Mouse (Mus musculus): ENCODE measurements around the gene C2. TPM values are rescaled to one million over a fixed set of nuclear protein-coding genes. Genes with fewer than 3 reads are reported as not detected.

The C2 gene
- polyA plus RNA-seq, 1 experiment: 62.9 TPM

DNA sequence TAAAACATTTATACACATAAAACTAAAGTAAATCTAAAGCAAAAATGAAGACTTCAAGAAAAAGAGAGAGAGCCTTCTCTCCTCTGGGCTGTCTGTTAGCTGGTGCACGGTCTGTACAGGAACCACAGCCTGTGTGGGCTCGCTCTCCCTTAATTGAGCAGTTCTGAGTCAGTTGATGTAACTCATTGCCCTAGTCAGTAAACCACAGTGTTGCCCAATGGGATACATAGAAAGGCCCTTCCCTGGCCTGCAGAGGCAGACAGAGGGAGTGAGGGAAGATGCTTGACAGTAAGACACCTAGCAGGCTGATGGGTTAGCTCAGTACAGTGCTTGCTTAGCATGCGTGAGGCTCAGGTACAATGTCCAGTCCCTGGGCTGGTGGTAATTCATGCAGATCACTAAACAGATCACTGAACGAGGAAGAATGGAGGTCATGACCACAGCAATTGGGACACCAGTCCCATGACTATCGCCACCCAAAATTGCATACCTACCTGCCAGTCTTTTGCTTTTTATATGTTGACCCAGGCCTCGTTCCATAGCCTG is 40.0 kb upstream of the C2 start:
- Histone ChIP-seq H3K27me3 (replicated peaks; ENCODE audit: control insufficient read depth, insufficient read depth, low read length) (no peaks in the 10 kb centered on the region), H3K4me3 (ENCODE audit: insufficient read depth, low read depth, low read length) (no peak overlapping the region), H3K36me3 (ENCODE audit: control insufficient read depth, insufficient read depth, low read length) (peaks cover 5% of the 10 kb centered on the region; the same call in 1 of the 2 replicates), H3K27ac (ENCODE audit: insufficient read depth, low read depth, low read length) (peak overlapping the region; percentile 70), H3K4me1 (ENCODE audit: control insufficient read depth, insufficient read depth, low read length) (peaks cover 11% of the 10 kb centered on the region; the same call in 1 of the 2 replicates)
- DNase-seq: peak; percentile 91
- 50% methylated on average over 6 of the region's 6 CpGs for WGBS
- no peak for TF ChIP-seq CTCF (conservative IDR thresholded peaks at IDR 0.05; ENCODE audit: insufficient read depth, insufficient read length, low read depth, low read length)
- TF ChIP-seq POLR2A (IDR thresholded peaks at IDR 0.05; ENCODE audit: low read depth, low read length): no peak

DNA sequence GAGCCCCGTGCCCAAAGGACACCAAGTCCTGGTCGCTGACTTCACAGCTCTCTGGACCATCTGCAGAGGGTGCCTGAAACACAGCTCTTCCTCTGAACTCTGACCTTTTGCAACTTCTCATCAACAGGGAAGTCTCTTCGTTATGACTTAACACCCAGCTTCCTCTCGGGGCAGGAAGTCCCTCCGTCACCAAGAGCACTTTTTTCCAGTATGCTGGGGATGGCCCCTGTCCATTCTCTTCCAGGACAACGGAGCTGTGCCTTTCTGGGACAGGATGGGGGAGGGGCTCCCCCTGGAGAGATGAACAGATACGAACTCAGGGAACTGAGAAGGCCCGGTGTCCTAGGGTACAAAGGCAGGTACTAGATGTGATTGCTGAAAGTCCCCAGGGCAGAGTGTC is 36.8 kb upstream of the C2 start:
- H3K27me3 ChIP-seq (replicated peaks; ENCODE audit: control insufficient read depth, insufficient read depth, low read length): no peaks in the 10 kb centered on the region
- peaks cover 5% of the 10 kb centered on the region; the same call in 1 of the 2 replicates for H3K4me1 ChIP-seq (ENCODE audit: control insufficient read depth, insufficient read depth, low read length)
- 24% methylated on average over 8 of the region's 8 CpGs for WGBS
- DNase-seq: peak; percentile 58
- H3K4me3 ChIP-seq (ENCODE audit: insufficient read depth, low read depth, low read length): peak overlapping the region; percentile 45
- TF ChIP-seq POLR2A (IDR thresholded peaks at IDR 0.05; ENCODE audit: low read depth, low read length): no peak
- H3K27ac ChIP-seq (ENCODE audit: insufficient read depth, low read depth, low read length): peak overlapping the region; percentile 53
- peaks cover 6% of the 10 kb centered on the region; the same call in 1 of the 2 replicates for H3K36me3 ChIP-seq (ENCODE audit: control insufficient read depth, insufficient read depth, low read length)

DNA sequence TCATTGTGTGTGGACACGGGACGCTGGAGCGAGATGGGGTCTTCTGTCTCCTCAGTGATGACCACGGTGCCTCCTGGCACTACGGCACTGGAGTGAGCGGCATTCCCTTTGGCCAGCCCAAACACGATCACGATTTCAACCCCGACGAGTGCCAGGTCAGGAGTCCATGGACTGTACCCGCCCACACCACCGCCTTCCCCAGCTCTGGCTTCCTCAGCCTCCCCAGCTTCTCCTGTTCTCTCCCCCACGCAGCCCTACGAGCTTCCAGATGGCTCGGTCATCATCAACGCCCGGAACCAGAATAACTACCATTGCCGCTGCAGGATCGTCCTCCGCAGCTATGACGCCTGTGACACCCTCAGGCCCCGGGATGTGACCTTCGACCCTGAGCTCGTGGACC is 36.0 kb upstream of the C2 start:
- Histone ChIP-seq H3K4me3 (ENCODE audit: insufficient read depth, low read depth, low read length) (peak overlapping the region; percentile 45), H3K36me3 (ENCODE audit: control insufficient read depth, insufficient read depth, low read length) (peaks cover 6% of the 10 kb centered on the region; the same call in 1 of the 2 replicates), H3K4me1 (ENCODE audit: control insufficient read depth, insufficient read depth, low read length) (peaks cover 5% of the 10 kb centered on the region; the same call in 1 of the 2 replicates), H3K27ac (ENCODE audit: insufficient read depth, low read depth, low read length) (peak overlapping the region; percentile 53), H3K27me3 (replicated peaks; ENCODE audit: control insufficient read depth, insufficient read depth, low read length) (no peaks in the 10 kb centered on the region)
- no peak for TF ChIP-seq CTCF (conservative IDR thresholded peaks at IDR 0.05; ENCODE audit: insufficient read depth, insufficient read length, low read depth, low read length)
- no peak for TF ChIP-seq POLR2A (IDR thresholded peaks at IDR 0.05; ENCODE audit: low read depth, low read length)
- 39% methylated on average over 24 of the region's 24 CpGs for WGBS
- peak; percentile 83 for DNase-seq

GRCm38 (mm10) chr17:34932287-34932686 is 34.2 kb upstream of the C2 start:
- Histone ChIP-seq H3K27ac (ENCODE audit: insufficient read depth, low read depth, low read length) (peak overlapping the region; percentile 78), H3K27me3 (replicated peaks; ENCODE audit: control insufficient read depth, insufficient read depth, low read length) (no peaks in the 10 kb centered on the region), H3K36me3 (ENCODE audit: control insufficient read depth, insufficient read depth, low read length) (peaks cover 6% of the 10 kb centered on the region; the same call in 1 of the 2 replicates), H3K4me1 (ENCODE audit: control insufficient read depth, insufficient read depth, low read length) (no peaks in the 10 kb centered on the region; the same call in 1 of the 2 replicates), H3K4me3 (ENCODE audit: insufficient read depth, low read depth, low read length) (peak overlapping the region; percentile 67)
- 53% methylated on average over 8 of the region's 8 CpGs for WGBS
- TF ChIP-seq POLR2A (IDR thresholded peaks at IDR 0.05; ENCODE audit: low read depth, low read length): no peak
- DNase-seq: no peak

GRCm38 (mm10) chr17:34931735-34932098 is 33.7 kb upstream of the C2 start:
- peak; percentile 56 for DNase-seq
- WGBS: 11% methylated on average over 14 of the region's 14 CpGs
- Histone ChIP-seq H3K27ac (ENCODE audit: insufficient read depth, low read depth, low read length) (peak overlapping the region; percentile 78), H3K27me3 (replicated peaks; ENCODE audit: control insufficient read depth, insufficient read depth, low read length) (no peaks in the 10 kb centered on the region), H3K36me3 (ENCODE audit: control insufficient read depth, insufficient read depth, low read length) (peaks cover 6% of the 10 kb centered on the region; the same call in 1 of the 2 replicates), H3K4me3 (ENCODE audit: insufficient read depth, low read depth, low read length) (peak overlapping the region; percentile 67), H3K4me1 (ENCODE audit: control insufficient read depth, insufficient read depth, low read length) (no peaks in the 10 kb centered on the region; the same call in 1 of the 2 replicates)
- TF ChIP-seq CTCF (conservative IDR thresholded peaks at IDR 0.05; ENCODE audit: insufficient read depth, insufficient read length, low read depth, low read length) (no peak), POLR2A (IDR thresholded peaks at IDR 0.05; ENCODE audit: low read depth, low read length) (no peak)

DNA sequence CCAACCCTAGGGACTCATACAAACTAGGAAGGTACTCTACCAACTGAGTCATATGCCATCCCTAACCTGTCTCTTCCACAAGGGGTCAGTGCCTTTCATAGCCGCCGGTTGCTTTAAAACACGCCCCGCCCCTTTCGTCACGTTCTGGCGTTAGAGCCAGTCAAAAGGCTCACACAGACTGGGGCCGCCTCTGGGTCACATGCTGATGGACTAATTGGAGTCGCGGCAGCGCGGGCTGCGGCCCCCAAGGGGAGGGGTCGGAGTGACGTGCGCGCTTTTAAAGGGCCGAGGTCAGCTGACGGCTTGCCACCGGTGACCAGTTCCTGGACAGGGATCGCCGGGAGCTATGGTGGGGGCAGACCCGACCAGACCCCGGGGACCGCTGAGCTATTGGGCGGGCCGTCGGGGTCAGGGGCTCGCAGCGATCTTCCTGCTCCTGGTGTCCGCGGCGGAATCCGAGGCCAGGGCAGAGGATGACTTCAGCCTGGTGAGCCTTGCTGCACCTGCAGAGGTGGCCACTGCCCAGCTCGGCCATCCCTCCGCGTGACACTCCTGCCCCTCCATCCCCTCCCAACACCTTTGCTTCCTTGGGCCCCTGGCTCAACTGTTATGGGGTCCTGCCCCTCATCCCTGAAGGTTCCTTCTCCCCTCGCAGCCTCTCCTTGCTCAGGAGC is 33.1 kb upstream of the C2 start, which contains the start of gene Neu1:
Neu1 (plus strand) TSS at position 193 of the 674 bp plus-strand sequence.
- H3K4me1 ChIP-seq (ENCODE audit: control insufficient read depth, insufficient read depth, low read length): no peaks in the 10 kb centered on the region
- H3K36me3 ChIP-seq (ENCODE audit: control insufficient read depth, insufficient read depth, low read length): peaks cover 6% of the 10 kb centered on the region; the same call in 1 of the 2 replicates
- DNase-seq: peak; percentile 100
- WGBS: under 1% methylated on average over 38 of the region's 38 CpGs
- no peaks in the 10 kb centered on the region for H3K27me3 ChIP-seq (replicated peaks; ENCODE audit: control insufficient read depth, insufficient read depth, low read length)
- peak within 1 kb of the TSS; percentile 67 for H3K4me3 ChIP-seq (ENCODE audit: insufficient read depth, low read depth, low read length)
- TF ChIP-seq CTCF (conservative IDR thresholded peaks at IDR 0.05; ENCODE audit: insufficient read depth, insufficient read length, low read depth, low read length): peak; percentile 73
- TF ChIP-seq POLR2A (IDR thresholded peaks at IDR 0.05; ENCODE audit: low read depth, low read length): peak; percentile 87
- H3K27ac ChIP-seq (ENCODE audit: insufficient read depth, low read depth, low read length): peak within 1 kb of the TSS; percentile 78

- no peak for TF ChIP-seq CTCF (conservative IDR thresholded peaks at IDR 0.05; ENCODE audit: insufficient read depth, insufficient read length, low read depth, low read length)
- no peak for TF ChIP-seq POLR2A (IDR thresholded peaks at IDR 0.05; ENCODE audit: low read depth, low read length)
- no peak for DNase-seq
- H3K4me3 ChIP-seq (ENCODE audit: insufficient read depth, low read depth, low read length): no peak overlapping the region
- 61% methylated on average over 4 of the region's 4 CpGs for WGBS
- no peak overlapping the region for H3K27ac ChIP-seq (ENCODE audit: insufficient read depth, low read depth, low read length)
- H3K4me1 ChIP-seq (ENCODE audit: control insufficient read depth, insufficient read depth, low read length): no peaks in the 10 kb centered on the region
- H3K27me3 ChIP-seq (replicated peaks; ENCODE audit: control insufficient read depth, insufficient read depth, low read length): no peaks in the 10 kb centered on the region
- peaks cover 1% of the 10 kb centered on the region; the same call in 1 of the 2 replicates for H3K36me3 ChIP-seq (ENCODE audit: control insufficient read depth, insufficient read depth, low read length)
These were observed 30.8 kb upstream of the C2 start for GRCm38 (mm10) chr17:34928841-34929240.
